Mouse (Mus musculus) forebrain, postnatal 0 days (tissue): ENCODE data around the gene Mllt3. TPM values are rescaled to one million over a fixed set of nuclear protein-coding genes. Genes with fewer than 3 reads are reported as not detected.

Experiments
- ATAC-seq: fragments of 200-750 bp; cut with Nextera tagmentation; 2 replicates; pipeline ENCODE4 v1.8.0; 2017; ENCODE audit warnings: mild to moderate bottlenecking, moderate library complexity
- DNase-seq: peaks from one replicate; pipeline ENCODE4 v3.0.0-alpha.2; 2015
- H3K27ac ChIP-seq: fragments of 300-500 bp; sonication (generic); 2 replicates; pipeline ENCODE4 v1.5.1; 2014; ENCODE audit warnings: low read depth, mild to moderate bottlenecking, antibody characterized with exemption, low read length, moderate library complexity, mixed read lengths
- H3K27me3 ChIP-seq: fragments of 300-500 bp; sonication (generic); 2 replicates; pipeline ENCODE4 v1.6.1; 2014; ENCODE audit warnings: mild to moderate bottlenecking, low read length, mixed read lengths; ENCODE audit not compliant: insufficient read depth
- H3K36me3 ChIP-seq: fragments of 300-500 bp; sonication (generic); 2 replicates; pipeline ENCODE4 v1.6.1; 2014; ENCODE audit warnings: mild to moderate bottlenecking, moderate library complexity; ENCODE audit not compliant: insufficient read depth
- H3K4me1 ChIP-seq: fragments of 300-500 bp; sonication (generic); 2 replicates; pipeline ENCODE4 v1.6.1; 2014; ENCODE audit warnings: antibody characterized with exemption; ENCODE audit not compliant: insufficient read depth
- H3K4me2 ChIP-seq: fragments of 300-500 bp; sonication (generic); 2 replicates; pipeline ENCODE4 v1.6.1; 2014; ENCODE audit warnings: low read depth, mild to moderate bottlenecking, moderate library complexity
- H3K4me3 ChIP-seq: fragments of 300-500 bp; sonication (generic); 2 replicates; pipeline ENCODE4 v1.5.1; 2014; ENCODE audit warnings: low read depth, low read length, mixed read lengths
- H3K9ac ChIP-seq: fragments of 300-500 bp; sonication (generic); 2 replicates; pipeline ENCODE4 v1.6.1; 2014; ENCODE audit warnings: mild to moderate bottlenecking
- H3K9me3 ChIP-seq: fragments of 300-500 bp; sonication (generic); 2 replicates; pipeline ENCODE4 v1.6.1; 2016; ENCODE audit warnings: low read length
- CTCF ChIP-seq: sonication (generic); IDR thresholded peaks from 2 replicates; pipeline ENCODE4 v1.5.1; 2016; ENCODE audit warnings: antibody characterized with exemption, control low read depth, low read depth
- WGBS: fragments of 180-500 bp; shearing (Covaris S2); extraction: QIAGEN DNeasy Blood & Tissue Kit; methylation state at CpG from one replicate; pipeline ENCODE4 v1.1.7; 2014; 5-methylcytosine and 5-hydroxymethylcytosine counted together
- polyA plus RNA-seq: library from polyadenylated mRNA; unstranded; fragments of >200 nt; fragmentation: Nextera tagmentation; extraction: Ambion mirVana; gene quantifications from 2 replicates; pipeline ENCODE4 v1.2.1, GENCODE M21; 2015
- total RNA-seq: library from RNA; depleted of rRNA; stranded (reverse); fragments of >200 nt; gene quantifications from 2 replicates; pipeline ENCODE4 v1.2.3, GENCODE M21; 2014

Mllt3 gene
- total and polyA plus RNA-seq, 2 experiments from 2014 or later, result 41.0 to 75.2 TPM

- no peaks in the 10 kb centered on the region for H3K27me3 ChIP-seq
- no peak overlapping the region for H3K9ac ChIP-seq
- H3K4me2 ChIP-seq, result no peak overlapping the region
- no peak overlapping the region for H3K4me3 ChIP-seq
- DNase-seq, result no peak
- H3K27ac ChIP-seq, result no peak overlapping the region
- H3K9me3 ChIP-seq, result no peaks in the 10 kb centered on the region
- H3K4me1 ChIP-seq, result no peaks in the 10 kb centered on the region
- ATAC-seq, result no peak
- TF ChIP-seq CTCF, result no peak
- H3K36me3 ChIP-seq, result no peaks in the 10 kb centered on the region
- 89% methylated on average over 2 of the region's 2 CpGs for WGBS
Measured at GRCm38 (mm10) chr4:87955132-87955531, 78.0 kb downstream of the Mllt3 start.

GRCm38 (mm10) chr4:87954421-87955083 is 78.6 kb downstream of the Mllt3 start:
- no peaks in the 10 kb centered on the region for H3K9me3 ChIP-seq
- H3K4me3 ChIP-seq, result no peak overlapping the region
- DNase-seq, result no peak
- no peak for TF ChIP-seq CTCF
- no peak for ATAC-seq
- H3K27ac ChIP-seq, result no peak overlapping the region
- 75% methylated on average over 7 of the region's 7 CpGs for WGBS
- H3K9ac ChIP-seq, result no peak overlapping the region
- no peak overlapping the region for H3K4me2 ChIP-seq
- no peaks in the 10 kb centered on the region for H3K36me3 ChIP-seq
- H3K4me1 ChIP-seq, result no peaks in the 10 kb centered on the region
- no peaks in the 10 kb centered on the region for H3K27me3 ChIP-seq

GRCm38 (mm10) chr4:87953736-87954135 is 79.4 kb downstream of the Mllt3 start:
- Histone ChIP-seq H3K9me3 (no peaks in the 10 kb centered on the region), H3K4me2 (no peak overlapping the region), H3K27ac (no peak overlapping the region), H3K4me3 (no peak overlapping the region), H3K36me3 (no peaks in the 10 kb centered on the region), H3K9ac (no peak overlapping the region), H3K4me1 (no peaks in the 10 kb centered on the region), H3K27me3 (no peaks in the 10 kb centered on the region)
- no peak for DNase-seq
- TF ChIP-seq CTCF, result no peak
- no peak for ATAC-seq
- WGBS, result 56% methylated on average over 4 of the region's 4 CpGs

GRCm38 (mm10) chr4:87953268-87953667 is 79.9 kb downstream of the Mllt3 start:
- Histone ChIP-seq H3K27ac (no peak overlapping the region), H3K9me3 (no peaks in the 10 kb centered on the region), H3K9ac (no peak overlapping the region), H3K36me3 (no peaks in the 10 kb centered on the region), H3K4me1 (no peaks in the 10 kb centered on the region), H3K4me3 (no peak overlapping the region), H3K27me3 (no peaks in the 10 kb centered on the region), H3K4me2 (no peak overlapping the region)
- DNase-seq, result no peak
- ATAC-seq, result no peak
- TF ChIP-seq CTCF, result no peak
- 81% methylated on average over 4 of the region's 4 CpGs for WGBS

GRCm38 (mm10) chr4:87949451-87949850 is 83.7 kb downstream of the Mllt3 start:
- 72% methylated on average over 6 of the region's 6 CpGs for WGBS
- Histone ChIP-seq H3K4me2 (no peak overlapping the region), H3K9me3 (no peaks in the 10 kb centered on the region), H3K4me3 (no peak overlapping the region), H3K27me3 (no peaks in the 10 kb centered on the region), H3K27ac (no peak overlapping the region), H3K9ac (no peak overlapping the region), H3K36me3 (no peaks in the 10 kb centered on the region), H3K4me1 (no peaks in the 10 kb centered on the region)
- ATAC-seq, result no peak
- DNase-seq, result no peak
- TF ChIP-seq CTCF, result no peak

- no peak for ATAC-seq
- H3K9me3 ChIP-seq, result no peaks in the 10 kb centered on the region
- WGBS, result 52% methylated on average over 3 of the region's 3 CpGs
Measured at GRCm38 (mm10) chr4:87944320-87944719, 88.8 kb downstream of the Mllt3 start.

GRCm38 (mm10) chr4:87942921-87943403 is 90.2 kb downstream of the Mllt3 start:
- DNase-seq (no peak), ATAC-seq (no peak)
- H3K27me3 ChIP-seq, result no peaks in the 10 kb centered on the region
- H3K4me3 ChIP-seq, result no peak overlapping the region
- H3K9me3 ChIP-seq, result no peaks in the 10 kb centered on the region
- H3K4me2 ChIP-seq, result no peak overlapping the region
- TF ChIP-seq CTCF, result no peak
- no peaks in the 10 kb centered on the region for H3K36me3 ChIP-seq
- 0 out of 2 replicates have a peak, but pooled peaks cover 4% of the 10 kb centered on the region for H3K4me1 ChIP-seq
- H3K27ac ChIP-seq, result no peak overlapping the region
- WGBS, result 78% methylated on average over 8 of the region's 8 CpGs
- H3K9ac ChIP-seq, result no peak overlapping the region

More at GRCm38 (mm10) chr4:87944320-87944719, 88.8 kb downstream of the Mllt3 start:
- H3K27ac ChIP-seq, result no peak overlapping the region
- TF ChIP-seq CTCF, result no peak
- H3K4me3 ChIP-seq, result no peak overlapping the region
- no peak for DNase-seq
- no peak overlapping the region for H3K9ac ChIP-seq
- no peak overlapping the region for H3K4me2 ChIP-seq
- H3K27me3 ChIP-seq, result no peaks in the 10 kb centered on the region
- H3K4me1 ChIP-seq, result 0 out of 2 replicates have a peak, but pooled peaks cover 4% of the 10 kb centered on the region
- no peaks in the 10 kb centered on the region for H3K36me3 ChIP-seq
